Mouse (Mus musculus): Measurements from ENCODE around the gene Olfr288.

DNA sequence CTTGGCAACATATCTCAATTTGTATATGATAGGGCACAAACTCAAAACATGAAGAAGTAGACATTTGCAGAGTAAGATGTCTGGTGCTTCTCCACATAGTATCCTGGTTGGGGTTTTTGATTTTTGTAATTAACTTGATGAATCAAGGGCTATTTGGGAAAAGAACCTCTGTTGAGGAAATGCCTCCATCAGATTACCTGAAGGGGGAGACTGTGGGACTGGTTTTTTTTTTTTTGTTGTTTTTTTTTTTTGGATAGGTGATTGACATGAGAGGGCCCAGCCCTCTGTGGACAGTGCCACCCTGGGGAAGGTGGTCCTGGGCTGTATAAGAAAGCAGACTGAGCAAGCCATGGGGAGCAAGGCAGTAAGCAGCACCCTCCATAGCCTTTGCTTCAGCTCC lies 27.0 kb upstream of the Olfr288 start:
- no peak for TF ChIP-seq POLR2A (IDR thresholded peaks at IDR 0.05; ENCODE audit: borderline replicate concordance, extremely low read depth, insufficient read depth, insufficient read length, poor library complexity, severe bottlenecking)
- no peak for TF ChIP-seq CTCF (IDR thresholded peaks at IDR 0.05; ENCODE audit: borderline replicate concordance, extremely low read depth, insufficient read depth, insufficient read length)

All from brain, embryonic 14.5 days (tissue).